Mouse (Mus musculus): Measurements from ENCODE around the gene Grin2c. TPM values are rescaled to one million over a fixed set of nuclear protein-coding genes. Genes with fewer than 3 reads are reported as not detected.

The Grin2c gene
- polyA plus RNA-seq, 1 experiment, result 4.8 TPM

- no peak for TF ChIP-seq POLR2A (IDR thresholded peaks at IDR 0.05; ENCODE audit: borderline replicate concordance, extremely low read depth, low read depth, low read length)
- TF ChIP-seq CTCF (IDR thresholded peaks at IDR 0.05; ENCODE audit: insufficient read depth, low read length), result no peak
- DNase-seq, result no peak
- H3K4me3 ChIP-seq (replicated peaks; ENCODE audit: extremely low read depth, low read depth, low read length), result no peak overlapping the region
- WGBS, result 87% methylated on average over 12 of the region's 12 CpGs
- H3K4me1 ChIP-seq (ENCODE audit: control insufficient read depth, insufficient read depth, low read length), result no peaks in the 10 kb centered on the region
Measured at GRCm38 (mm10) chr11:115243783-115244182, 23.3 kb downstream of the Grin2c start.

GRCm38 (mm10) chr11:115242746-115243145 lies 24.3 kb downstream of the Grin2c start:
- TF ChIP-seq POLR2A (IDR thresholded peaks at IDR 0.05; ENCODE audit: borderline replicate concordance, extremely low read depth, low read depth, low read length) (no peak), CTCF (IDR thresholded peaks at IDR 0.05; ENCODE audit: insufficient read depth, low read length) (no peak)
- DNase-seq, result no peak
- H3K4me3 ChIP-seq (replicated peaks; ENCODE audit: extremely low read depth, low read depth, low read length), result no peak overlapping the region
- no peaks in the 10 kb centered on the region for H3K4me1 ChIP-seq (ENCODE audit: control insufficient read depth, insufficient read depth, low read length)
- 85% methylated on average over 3 of the region's 3 CpGs for WGBS

GRCm38 (mm10) chr11:115241402-115241801 lies 25.6 kb downstream of the Grin2c start:
- WGBS, result 81% methylated on average over 11 of the region's 11 CpGs
- TF ChIP-seq POLR2A (IDR thresholded peaks at IDR 0.05; ENCODE audit: borderline replicate concordance, extremely low read depth, low read depth, low read length), result no peak
- TF ChIP-seq CTCF (IDR thresholded peaks at IDR 0.05; ENCODE audit: insufficient read depth, low read length), result no peak
- Histone ChIP-seq H3K4me1 (ENCODE audit: control insufficient read depth, insufficient read depth, low read length) (peaks cover 4% of the 10 kb centered on the region; the same call in 1 of the 2 replicates), H3K4me3 (replicated peaks; ENCODE audit: extremely low read depth, low read depth, low read length) (no peak overlapping the region)
- DNase-seq, result no peak

GRCm38 (mm10) chr11:115236570-115236969 lies 30.5 kb downstream of the Grin2c start:
- H3K4me1 ChIP-seq (ENCODE audit: control insufficient read depth, insufficient read depth, low read length), result peaks cover 4% of the 10 kb centered on the region; the same call in 1 of the 2 replicates
- H3K4me3 ChIP-seq (replicated peaks; ENCODE audit: extremely low read depth, low read depth, low read length), result no peak overlapping the region
- DNase-seq, result no peak
- 30% methylated on average over 5 of the region's 5 CpGs for WGBS
- TF ChIP-seq POLR2A (IDR thresholded peaks at IDR 0.05; ENCODE audit: borderline replicate concordance, extremely low read depth, low read depth, low read length) (no peak), CTCF (IDR thresholded peaks at IDR 0.05; ENCODE audit: insufficient read depth, low read length) (no peak)

GRCm38 (mm10) chr11:115234320-115235044 lies 32.6 kb downstream of the Grin2c start:
- WGBS, result 80% methylated on average over 15 of the region's 15 CpGs
- no peak for DNase-seq
- TF ChIP-seq CTCF (IDR thresholded peaks at IDR 0.05; ENCODE audit: insufficient read depth, low read length) (no peak), POLR2A (IDR thresholded peaks at IDR 0.05; ENCODE audit: borderline replicate concordance, extremely low read depth, low read depth, low read length) (no peak)
- no peak overlapping the region for H3K4me3 ChIP-seq (replicated peaks; ENCODE audit: extremely low read depth, low read depth, low read length)
- peaks cover 4% of the 10 kb centered on the region; the same call in 1 of the 2 replicates for H3K4me1 ChIP-seq (ENCODE audit: control insufficient read depth, insufficient read depth, low read length)

GRCm38 (mm10) chr11:115233526-115234290 lies 33.3 kb downstream of the Grin2c start:
- no peak overlapping the region for H3K4me3 ChIP-seq (replicated peaks; ENCODE audit: extremely low read depth, low read depth, low read length)
- no peak for DNase-seq
- peaks cover 4% of the 10 kb centered on the region; the same call in 1 of the 2 replicates for H3K4me1 ChIP-seq (ENCODE audit: control insufficient read depth, insufficient read depth, low read length)
- no peak for TF ChIP-seq POLR2A (IDR thresholded peaks at IDR 0.05; ENCODE audit: borderline replicate concordance, extremely low read depth, low read depth, low read length)
- 0 out of 2 replicates have a peak, but pooled peaks have one; percentile 20 for TF ChIP-seq CTCF (IDR thresholded peaks at IDR 0.05; ENCODE audit: insufficient read depth, low read length)
- WGBS, result 76% methylated on average over 20 of the region's 20 CpGs

- H3K4me1 ChIP-seq (ENCODE audit: control insufficient read depth, insufficient read depth, low read length), result peaks cover 6% of the 10 kb centered on the region
- no peak for DNase-seq
- WGBS, result 85% methylated on average over 5 of the region's 5 CpGs
- no peak for TF ChIP-seq POLR2A (IDR thresholded peaks at IDR 0.05; ENCODE audit: borderline replicate concordance, extremely low read depth, low read depth, low read length)
- no peak for TF ChIP-seq CTCF (IDR thresholded peaks at IDR 0.05; ENCODE audit: insufficient read depth, low read length)
- no peak overlapping the region for H3K4me3 ChIP-seq (replicated peaks; ENCODE audit: extremely low read depth, low read depth, low read length)
Measured at GRCm38 (mm10) chr11:115232889-115233288, 34.2 kb downstream of the Grin2c start.

GRCm38 (mm10) chr11:115231924-115232323 lies 35.1 kb downstream of the Grin2c start:
- no peak for TF ChIP-seq CTCF (IDR thresholded peaks at IDR 0.05; ENCODE audit: insufficient read depth, low read length)
- Histone ChIP-seq H3K4me3 (replicated peaks; ENCODE audit: extremely low read depth, low read depth, low read length) (no peak overlapping the region), H3K4me1 (ENCODE audit: control insufficient read depth, insufficient read depth, low read length) (peaks cover 6% of the 10 kb centered on the region)
- no peak for DNase-seq
- WGBS, result 73% methylated on average over 9 of the region's 9 CpGs

- TF ChIP-seq CTCF (IDR thresholded peaks at IDR 0.05; ENCODE audit: insufficient read depth, low read length), result no peak
- no peak for TF ChIP-seq POLR2A (IDR thresholded peaks at IDR 0.05; ENCODE audit: borderline replicate concordance, extremely low read depth, low read depth, low read length)
- WGBS, result 68% methylated on average over 14 of the region's 14 CpGs
- Histone ChIP-seq H3K4me3 (replicated peaks; ENCODE audit: extremely low read depth, low read depth, low read length) (no peak overlapping the region), H3K4me1 (ENCODE audit: control insufficient read depth, insufficient read depth, low read length) (peaks cover 4% of the 10 kb centered on the region)
- DNase-seq, result no peak
Measured at GRCm38 (mm10) chr11:115231168-115231915, 35.7 kb downstream of the Grin2c start.
